Mouse (Mus musculus) liver, embryonic 12.5 days (tissue): Measurements from ENCODE around the gene Nup210. TPM values are rescaled to one million over a fixed set of nuclear protein-coding genes. Genes with fewer than 3 reads are reported as not detected.

Experiments
- ATAC-seq: fragments of 200-750 bp; cut with Nextera tagmentation; 2 replicates; pipeline ENCODE4 v1.8.0; 2017; ENCODE audit warnings: moderate number of reproducible peaks, mild to moderate bottlenecking, moderate library complexity
- H3K27ac ChIP-seq: fragments of 300-500 bp; sonication (generic); 2 replicates; pipeline ENCODE4 v1.5.1; 2016; ENCODE audit warnings: mild to moderate bottlenecking
- H3K27me3 ChIP-seq: fragments of 300-500 bp; sonication (generic); replicated peaks from 2 replicates; pipeline ENCODE4 v1.6.1; 2016; ENCODE audit warnings: mild to moderate bottlenecking, moderate library complexity
- H3K36me3 ChIP-seq: fragments of 300-500 bp; sonication (generic); 2 replicates; pipeline ENCODE4 v1.6.1; 2016; ENCODE audit warnings: mild to moderate bottlenecking, moderate library complexity
- H3K4me1 ChIP-seq: fragments of 300-500 bp; sonication (generic); 2 replicates; pipeline ENCODE4 v1.6.1; 2016
- H3K4me2 ChIP-seq: fragments of 300-500 bp; sonication (generic); 2 replicates; pipeline ENCODE4 v1.6.1; 2016; ENCODE audit warnings: mild to moderate bottlenecking, moderate library complexity
- H3K4me3 ChIP-seq: fragments of 300-500 bp; sonication (generic); 2 replicates; pipeline ENCODE4 v1.5.1; 2016; ENCODE audit warnings: mild to moderate bottlenecking, moderate library complexity
- H3K9ac ChIP-seq: fragments of 300-500 bp; sonication (generic); 2 replicates; pipeline ENCODE4 v1.6.1; 2016; ENCODE audit warnings: mild to moderate bottlenecking, moderate library complexity
- H3K9me3 ChIP-seq: fragments of 300-500 bp; sonication (generic); replicated peaks from 2 replicates; pipeline ENCODE4 v1.6.1; 2016; ENCODE audit warnings: mild to moderate bottlenecking, moderate library complexity
- WGBS: fragments of 180-500 bp; shearing (Covaris S2); methylation state at CpG from one replicate; pipeline ENCODE4 v1.1.7; 2016; ENCODE audit not compliant: insufficient replicate concordance; 5-methylcytosine and 5-hydroxymethylcytosine counted together
- polyA plus RNA-seq: library from polyadenylated mRNA; unstranded; fragments of >200 nt; fragmentation: Nextera tagmentation; extraction: Ambion mirVana; gene quantifications from 2 replicates; pipeline ENCODE4 v1.2.1, GENCODE M21; 2016

Gene Nup210
- polyA plus RNA-seq, 1 experiment from 2014 or later = 54.0 TPM

DNA sequence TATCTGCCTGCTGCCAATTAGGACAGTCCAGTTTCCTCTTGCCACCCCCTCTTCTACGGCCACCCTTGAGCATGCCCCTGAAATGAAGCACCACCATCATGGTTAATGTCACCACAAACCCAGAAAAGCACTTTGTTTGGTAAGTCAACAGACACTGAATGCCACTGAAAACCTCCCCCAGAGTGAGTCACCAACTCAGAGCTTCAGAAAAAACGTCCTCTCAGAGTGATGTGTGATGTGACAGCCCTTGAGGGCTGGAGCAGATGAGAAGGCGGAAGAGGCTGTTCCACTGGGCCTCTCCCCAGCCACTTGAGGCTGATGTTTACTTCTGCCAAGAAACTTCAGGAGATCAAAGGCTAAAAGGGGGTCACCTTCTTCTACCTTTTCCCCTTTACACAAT lies 132.5 kb downstream of the Nup210 start:
- 35% methylated on average over 3 of the region's 3 CpGs for WGBS
- no peak overlapping the region for H3K27ac ChIP-seq

GRCm38 (mm10) chr6:90974279-90974678 lies 142.3 kb downstream of the Nup210 start:
- Histone ChIP-seq H3K27me3 (no peaks in the 10 kb centered on the region), H3K9me3 (no peaks in the 10 kb centered on the region), H3K27ac (no peak overlapping the region), H3K4me3 (no peak overlapping the region), H3K4me2 (no peak overlapping the region), H3K9ac (no peak overlapping the region), H3K36me3 (no peaks in the 10 kb centered on the region), H3K4me1 (no peaks in the 10 kb centered on the region)
- ATAC-seq = no peak
- 76% methylated on average over 2 of the region's 2 CpGs for WGBS

More for the DNA sequence above, 132.5 kb downstream of the Nup210 start:
- no peaks in the 10 kb centered on the region for H3K9me3 ChIP-seq
- H3K9ac ChIP-seq = no peak overlapping the region
- H3K27me3 ChIP-seq = peaks cover 43% of the 10 kb centered on the region
- no peak overlapping the region for H3K4me3 ChIP-seq
- H3K4me1 ChIP-seq = peaks cover 56% of the 10 kb centered on the region
- ATAC-seq = no peak
- no peak overlapping the region for H3K4me2 ChIP-seq
- no peaks in the 10 kb centered on the region for H3K36me3 ChIP-seq

DNA sequence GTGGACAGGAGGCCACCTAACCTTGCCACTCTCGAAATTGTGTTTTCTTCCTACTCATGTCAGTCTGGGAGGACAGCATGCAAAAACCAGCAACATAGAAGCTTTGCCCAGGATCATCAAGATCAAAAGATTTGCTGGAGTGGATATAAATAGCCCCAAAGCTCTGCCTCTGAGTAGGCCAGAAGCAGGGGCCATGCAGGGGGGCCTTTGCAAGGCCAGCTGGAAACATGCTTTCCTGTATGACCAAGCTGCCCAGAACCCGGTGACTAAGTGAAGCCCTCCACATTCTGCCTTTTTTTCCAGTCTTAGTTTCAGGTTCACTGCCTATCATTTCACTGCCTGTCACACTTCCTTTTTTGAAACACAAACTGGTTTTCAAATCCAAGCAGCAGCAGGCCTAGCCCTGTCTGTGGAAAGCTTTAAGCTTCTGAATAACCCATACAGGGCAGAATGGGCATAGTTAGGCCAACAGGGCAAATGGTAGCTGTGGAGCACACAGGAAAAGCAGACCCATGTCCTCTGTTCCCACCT lies 147.2 kb downstream of the Nup210 start:
- H3K9me3 ChIP-seq = no peaks in the 10 kb centered on the region
- H3K9ac ChIP-seq = no peak overlapping the region
- WGBS = 30% methylated on average over 2 of the region's 2 CpGs
- H3K4me3 ChIP-seq = no peak overlapping the region
- no peaks in the 10 kb centered on the region for H3K27me3 ChIP-seq
- H3K27ac ChIP-seq = no peak overlapping the region
- no peak overlapping the region for H3K4me2 ChIP-seq
- no peak for ATAC-seq
- H3K36me3 ChIP-seq = no peaks in the 10 kb centered on the region
- H3K4me1 ChIP-seq = no peaks in the 10 kb centered on the region

Other genes with a start within 250 kb of the Nup210 start
- gene Iqsec1, start 128.1 kb downstream of the Nup210 start, polyA plus RNA-seq = 3.9 and 4.4 TPM in 2 replicates
- gene Hdac11, start 39.8 kb upstream of the Nup210 start, polyA plus RNA-seq = 6.0 and 7.5 TPM in 2 replicates
- 15.9 and 17.0 TPM in 2 replicates for gene Fbln2, start 95.6 kb upstream of the Nup210 start, polyA plus RNA-seq